Mouse (Mus musculus) testis, postnatal 10 days (tissue): Measurements from ENCODE around the gene Wdr4.

ENCODE experiments used
- DNase-seq: peaks from one replicate; pipeline ENCODE4 v3.0.0; 2021; ENCODE audit warnings: low spot score

Wdr4 gene

DNA sequence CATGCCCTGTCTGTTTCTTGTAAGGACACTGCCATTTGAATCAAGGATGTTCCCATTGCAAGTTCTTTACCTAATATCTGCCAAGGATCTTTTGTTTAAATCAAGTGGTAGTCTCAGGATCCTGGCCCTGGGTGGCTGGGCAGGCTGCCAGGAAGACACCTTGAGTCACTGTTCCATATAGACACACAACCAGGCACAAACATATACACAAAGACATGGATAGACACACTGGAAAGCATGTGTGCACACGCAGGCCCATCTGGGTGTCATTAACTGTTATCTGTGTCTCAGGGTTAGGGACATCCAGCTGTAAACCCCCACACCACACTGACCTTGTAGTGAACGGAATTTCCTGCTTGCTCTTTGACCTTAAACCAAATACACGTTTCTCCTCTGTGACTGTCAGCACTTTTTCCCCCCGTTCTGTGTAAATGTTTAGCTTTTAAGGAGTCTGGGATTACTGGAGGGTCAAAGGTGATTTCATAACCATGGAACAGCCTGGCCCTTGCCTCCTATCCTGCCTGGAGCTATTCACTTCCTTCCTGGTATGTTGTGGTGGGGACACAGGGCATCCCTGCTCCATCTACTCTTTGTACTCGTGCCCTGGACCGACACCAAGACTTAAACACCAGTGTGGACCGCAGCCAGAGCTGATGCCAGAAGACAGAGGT is 74.6 kb downstream of the Wdr4 start:
- DNase-seq: no peak
